Mouse (Mus musculus): Measurements from ENCODE around the gene Naa16.

GRCm38 (mm10) chr14:79321881-79322280 is 68.7 kb downstream of the Naa16 start:
- TF ChIP-seq EP300 (IDR thresholded peaks at IDR 0.05; ENCODE audit: low read depth) (no peak), CTCF (IDR thresholded peaks at IDR 0.05; ENCODE audit: low read depth) (no peak)

All from liver, embryonic 14.5 days (tissue).